Mouse (Mus musculus): ENCODE results near the gene Gm29427. TPM values are rescaled to one million over a fixed set of nuclear protein-coding genes. Genes with fewer than 3 reads are reported as not detected.

Gm29427 gene
- polyA plus RNA-seq, 1 experiment, result not detected

DNA sequence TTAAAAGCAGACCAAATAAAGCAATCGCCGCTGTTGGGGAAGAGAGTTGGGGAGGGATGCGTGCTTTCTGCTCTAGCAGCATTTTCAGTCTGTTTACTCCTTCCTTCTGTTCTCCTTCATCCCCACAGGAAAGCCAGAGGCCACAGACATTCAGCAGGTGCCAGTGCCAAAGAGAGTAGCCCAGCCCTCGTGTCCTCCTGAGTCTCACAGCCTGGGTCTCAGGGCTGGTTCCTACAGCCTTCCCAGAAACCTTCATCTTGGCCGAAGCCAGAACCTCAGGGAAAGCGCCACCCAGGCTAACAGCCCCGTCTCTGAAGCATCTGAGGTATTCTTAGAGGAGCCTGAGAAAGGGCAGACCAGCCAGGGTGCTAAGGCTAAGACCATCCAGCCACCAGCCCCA lies 26.6 kb upstream of the Gm29427 start:
- peaks cover 88% of the 10 kb centered on the region for H3K4me1 ChIP-seq

GRCm38 (mm10) chr1:130740781-130741720 lies 25.5 kb upstream of the Gm29427 start:
- Histone ChIP-seq H3K36me3 (replicated peaks; ENCODE audit: low read length) (peaks cover 85% of the 10 kb centered on the region), H3K9me3 (no peaks in the 10 kb centered on the region), H3K27me3 (replicated peaks) (no peaks in the 10 kb centered on the region), H3K4me1 (peaks cover 86% of the 10 kb centered on the region), H3K4me3 (replicated peaks) (peak overlapping the region; percentile 92)
- TF ChIP-seq GATA1 (IDR thresholded peaks at IDR 0.05; ENCODE audit: borderline replicate concordance, low read length) (peak; percentile 92; the same call in 2 of the 3 replicates), FLI1 (IDR thresholded peaks at IDR 0.05; ENCODE audit: low read length) (no peak)

More for the DNA sequence above, 26.6 kb upstream of the Gm29427 start:
- H3K36me3 ChIP-seq (replicated peaks; ENCODE audit: low read length), result peaks cover 80% of the 10 kb centered on the region
- no peak overlapping the region for H3K4me3 ChIP-seq (replicated peaks)
- TF ChIP-seq GATA1 (IDR thresholded peaks at IDR 0.05; ENCODE audit: borderline replicate concordance, low read length) (no peak), FLI1 (IDR thresholded peaks at IDR 0.05; ENCODE audit: low read length) (no peak)
- H3K9me3 ChIP-seq, result no peaks in the 10 kb centered on the region
- no peaks in the 10 kb centered on the region for H3K27me3 ChIP-seq (replicated peaks)

GRCm38 (mm10) chr1:130740227-130740648 lies 24.6 kb upstream of the Gm29427 start:
- TF ChIP-seq GATA1 (IDR thresholded peaks at IDR 0.05; ENCODE audit: borderline replicate concordance, low read length) (no peak), FLI1 (IDR thresholded peaks at IDR 0.05; ENCODE audit: low read length) (no peak)

GRCm38 (mm10) chr1:130739636-130740035 lies 24.0 kb upstream of the Gm29427 start:
- Histone ChIP-seq H3K9me3 (no peaks in the 10 kb centered on the region), H3K27me3 (replicated peaks) (no peaks in the 10 kb centered on the region), H3K4me3 (replicated peaks) (peak overlapping the region; percentile 92), H3K36me3 (replicated peaks; ENCODE audit: low read length) (peaks cover 87% of the 10 kb centered on the region), H3K4me1 (peaks cover 92% of the 10 kb centered on the region)
- TF ChIP-seq GATA1 (IDR thresholded peaks at IDR 0.05; ENCODE audit: borderline replicate concordance, low read length) (no peak), FLI1 (IDR thresholded peaks at IDR 0.05; ENCODE audit: low read length) (no peak)

More at GRCm38 (mm10) chr1:130740227-130740648, 24.6 kb upstream of the Gm29427 start:
- H3K4me3 ChIP-seq (replicated peaks), result peak overlapping the region; percentile 92
- H3K9me3 ChIP-seq, result no peaks in the 10 kb centered on the region
- H3K4me1 ChIP-seq, result peaks cover 89% of the 10 kb centered on the region
- H3K36me3 ChIP-seq (replicated peaks; ENCODE audit: low read length), result peaks cover 86% of the 10 kb centered on the region
- no peaks in the 10 kb centered on the region for H3K27me3 ChIP-seq (replicated peaks)

DNA sequence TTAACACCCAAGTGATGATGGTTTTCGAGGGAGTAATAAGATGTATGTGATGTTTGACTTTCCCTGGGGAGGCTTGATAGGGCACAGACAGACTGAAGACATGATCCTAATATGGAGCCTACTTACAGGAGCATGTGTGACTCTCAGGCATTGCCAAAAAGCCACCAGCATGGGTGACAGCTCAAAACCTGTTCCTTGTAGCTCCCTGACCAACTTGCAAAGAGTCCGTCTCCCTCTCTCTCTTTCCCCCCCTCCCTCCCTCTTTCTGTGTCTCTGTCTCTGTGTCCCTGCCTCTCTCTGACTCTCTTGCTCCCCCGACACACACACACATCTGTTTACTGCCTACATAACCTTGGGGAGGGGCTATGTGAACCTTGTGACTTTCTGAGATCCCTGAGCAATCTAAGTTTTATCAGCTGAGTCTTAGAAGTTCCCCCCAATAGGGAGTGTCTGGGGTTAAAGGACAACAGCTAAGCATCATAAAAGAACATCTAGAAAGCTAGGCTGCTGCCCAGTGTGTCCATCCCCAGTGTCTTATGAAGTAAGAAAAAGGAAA lies 23.0 kb upstream of the Gm29427 start:
- H3K9me3 ChIP-seq, result no peaks in the 10 kb centered on the region
- peaks cover 92% of the 10 kb centered on the region for H3K4me1 ChIP-seq
- no peaks in the 10 kb centered on the region for H3K27me3 ChIP-seq (replicated peaks)
- no peak for TF ChIP-seq FLI1 (IDR thresholded peaks at IDR 0.05; ENCODE audit: low read length)
- TF ChIP-seq GATA1 (IDR thresholded peaks at IDR 0.05; ENCODE audit: borderline replicate concordance, low read length), result no peak
- H3K36me3 ChIP-seq (replicated peaks; ENCODE audit: low read length), result peaks cover 86% of the 10 kb centered on the region
- H3K4me3 ChIP-seq (replicated peaks), result peak overlapping the region; percentile 92

DNA sequence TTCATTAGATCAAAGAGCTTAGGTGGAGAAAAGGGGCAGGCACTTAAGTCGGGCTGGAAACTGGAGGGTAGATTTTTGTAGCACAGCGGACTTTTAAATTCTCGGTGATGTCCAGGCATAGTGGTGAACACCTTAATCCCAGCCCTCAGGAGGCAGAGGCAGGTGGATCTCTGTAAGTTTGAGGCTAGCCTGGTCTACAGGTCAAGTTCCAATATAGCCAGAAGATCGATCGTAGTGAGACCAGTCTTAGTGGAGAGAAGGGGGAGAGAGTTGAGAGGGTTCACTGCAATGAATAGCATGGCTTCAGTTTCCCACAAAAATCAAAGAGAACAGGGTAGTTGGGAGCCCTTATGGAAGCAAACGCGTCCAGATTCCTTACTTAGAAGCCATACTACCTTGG lies 22.3 kb upstream of the Gm29427 start:
- TF ChIP-seq FLI1 (IDR thresholded peaks at IDR 0.05; ENCODE audit: low read length) (no peak), GATA1 (IDR thresholded peaks at IDR 0.05; ENCODE audit: borderline replicate concordance, low read length) (no peak)
- peaks cover 85% of the 10 kb centered on the region for H3K36me3 ChIP-seq (replicated peaks; ENCODE audit: low read length)
- peaks cover 92% of the 10 kb centered on the region for H3K4me1 ChIP-seq
- H3K9me3 ChIP-seq, result no peaks in the 10 kb centered on the region
- H3K27me3 ChIP-seq (replicated peaks), result no peaks in the 10 kb centered on the region
- H3K4me3 ChIP-seq (replicated peaks), result no peak overlapping the region

DNA sequence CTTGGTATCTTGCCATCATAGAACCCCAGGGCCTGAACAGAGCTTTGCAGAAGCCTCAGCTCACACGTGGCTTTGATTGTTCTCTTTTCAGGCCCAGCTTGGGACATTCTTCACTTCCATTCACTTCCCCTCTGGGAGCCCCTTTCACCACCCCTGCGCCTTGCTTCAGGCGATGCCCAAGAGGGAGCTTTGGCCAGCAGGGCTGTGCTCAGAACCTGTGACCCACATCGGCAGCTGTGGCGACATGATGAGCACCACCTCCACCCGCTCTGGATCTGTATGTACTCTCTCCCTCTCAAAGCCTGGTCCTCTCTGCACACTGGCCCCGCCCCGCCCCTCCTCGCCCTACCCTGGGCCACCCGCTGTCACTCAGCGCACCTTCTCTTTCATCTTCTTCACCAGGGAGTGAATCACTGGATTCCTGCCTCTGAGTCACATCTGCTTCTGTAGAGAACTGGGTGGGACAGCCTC lies 21.8 kb upstream of the Gm29427 start:
- Histone ChIP-seq H3K9me3 (no peaks in the 10 kb centered on the region), H3K36me3 (replicated peaks; ENCODE audit: low read length) (peaks cover 81% of the 10 kb centered on the region), H3K27me3 (replicated peaks) (no peaks in the 10 kb centered on the region), H3K4me3 (replicated peaks) (no peak overlapping the region), H3K4me1 (peaks cover 92% of the 10 kb centered on the region)
- no peak for TF ChIP-seq GATA1 (IDR thresholded peaks at IDR 0.05; ENCODE audit: borderline replicate concordance, low read length)
- TF ChIP-seq FLI1 (IDR thresholded peaks at IDR 0.05; ENCODE audit: low read length), result no peak

GRCm38 (mm10) chr1:130734852-130735251 lies 19.3 kb upstream of the Gm29427 start:
- Histone ChIP-seq H3K4me1 (peaks cover 92% of the 10 kb centered on the region), H3K36me3 (replicated peaks; ENCODE audit: low read length) (peaks cover 66% of the 10 kb centered on the region), H3K4me3 (replicated peaks) (no peak overlapping the region), H3K9me3 (no peaks in the 10 kb centered on the region), H3K27me3 (replicated peaks) (no peaks in the 10 kb centered on the region)
- TF ChIP-seq GATA1 (IDR thresholded peaks at IDR 0.05; ENCODE audit: borderline replicate concordance, low read length), result no peak
- no peak for TF ChIP-seq FLI1 (IDR thresholded peaks at IDR 0.05; ENCODE audit: low read length)

- H3K4me3 ChIP-seq (replicated peaks), result no peak overlapping the region
- peaks cover 92% of the 10 kb centered on the region for H3K4me1 ChIP-seq
- TF ChIP-seq FLI1 (IDR thresholded peaks at IDR 0.05; ENCODE audit: low read length), result no peak
- TF ChIP-seq GATA1 (IDR thresholded peaks at IDR 0.05; ENCODE audit: borderline replicate concordance, low read length), result no peak
- no peaks in the 10 kb centered on the region for H3K9me3 ChIP-seq
- no peaks in the 10 kb centered on the region for H3K27me3 ChIP-seq (replicated peaks)
- peaks cover 70% of the 10 kb centered on the region for H3K36me3 ChIP-seq (replicated peaks; ENCODE audit: low read length)
Observed at GRCm38 (mm10) chr1:130734452-130734851, 18.9 kb upstream of the Gm29427 start.

- Histone ChIP-seq H3K4me3 (replicated peaks) (peak overlapping the region; percentile 2), H3K9me3 (no peaks in the 10 kb centered on the region), H3K27me3 (replicated peaks) (no peaks in the 10 kb centered on the region), H3K4me1 (peaks cover 92% of the 10 kb centered on the region), H3K36me3 (replicated peaks; ENCODE audit: low read length) (peaks cover 64% of the 10 kb centered on the region)
- TF ChIP-seq GATA1 (IDR thresholded peaks at IDR 0.05; ENCODE audit: borderline replicate concordance, low read length), result no peak
- TF ChIP-seq FLI1 (IDR thresholded peaks at IDR 0.05; ENCODE audit: low read length), result no peak
Observed at GRCm38 (mm10) chr1:130733671-130734070, 18.1 kb upstream of the Gm29427 start.

Measured in megakaryocyte, embryonic 14.5 days (primary cell).